Mouse (Mus musculus): ENCODE results near the gene Grip1. TPM values are rescaled to one million over a fixed set of nuclear protein-coding genes. Genes with fewer than 3 reads are reported as not detected.

Gene Grip1
- total RNA-seq, 4 experiments from 2014 or later = 25.2 to 28.8 (median 26.2) TPM

- DNase-seq (ENCODE audit: low spot score in 2 of 2) = no peak
Observed at GRCm38 (mm10) chr10:120125465-120125857, 671.8 kb downstream of the Grip1 start.

GRCm38 (mm10) chr10:120128601-120129277, 675.1 kb downstream of the Grip1 start:
- DNase-seq (ENCODE audit: low spot score in 2 of 2) = no peak

GRCm38 (mm10) chr10:120130621-120131020, 677.0 kb downstream of the Grip1 start:
- peak; percentile 28 to 61 for DNase-seq (ENCODE audit: low spot score in 2 of 2)

GRCm38 (mm10) chr10:120133697-120134096, 680.1 kb downstream of the Grip1 start:
- no peak for DNase-seq (ENCODE audit: low spot score in 2 of 2)

GRCm38 (mm10) chr10:120136020-120136562, 682.5 kb downstream of the Grip1 start:
- no peak for DNase-seq (ENCODE audit: low spot score in 2 of 2)

Other genes with a start within 250 kb of the Grip1 start
- gene Cand1, start 213.8 kb upstream of the Grip1 start, total RNA-seq (2022) = 100 to 1,000 TPM; 136 to 168 (median 148) TPM

Measured in layer of hippocampus, adult 8-10 months (tissue).